Mouse (Mus musculus) cerebellum, adult 9-10 months (tissue): ENCODE results near the gene Cnnm2.
A peak's percentile ranks its signal among the peaks of the same experiment; 100 is the strongest.
"Not testable (repeated sequence)": the region's sequence is repeated elsewhere in the genome, so short reads cannot be mapped to it uniquely, and the experiment has no call there.

Experiments
- DNase-seq: peaks from one replicate; pipeline ENCODE4 v3.0.0; 2022

Cnnm2 gene

DNA sequence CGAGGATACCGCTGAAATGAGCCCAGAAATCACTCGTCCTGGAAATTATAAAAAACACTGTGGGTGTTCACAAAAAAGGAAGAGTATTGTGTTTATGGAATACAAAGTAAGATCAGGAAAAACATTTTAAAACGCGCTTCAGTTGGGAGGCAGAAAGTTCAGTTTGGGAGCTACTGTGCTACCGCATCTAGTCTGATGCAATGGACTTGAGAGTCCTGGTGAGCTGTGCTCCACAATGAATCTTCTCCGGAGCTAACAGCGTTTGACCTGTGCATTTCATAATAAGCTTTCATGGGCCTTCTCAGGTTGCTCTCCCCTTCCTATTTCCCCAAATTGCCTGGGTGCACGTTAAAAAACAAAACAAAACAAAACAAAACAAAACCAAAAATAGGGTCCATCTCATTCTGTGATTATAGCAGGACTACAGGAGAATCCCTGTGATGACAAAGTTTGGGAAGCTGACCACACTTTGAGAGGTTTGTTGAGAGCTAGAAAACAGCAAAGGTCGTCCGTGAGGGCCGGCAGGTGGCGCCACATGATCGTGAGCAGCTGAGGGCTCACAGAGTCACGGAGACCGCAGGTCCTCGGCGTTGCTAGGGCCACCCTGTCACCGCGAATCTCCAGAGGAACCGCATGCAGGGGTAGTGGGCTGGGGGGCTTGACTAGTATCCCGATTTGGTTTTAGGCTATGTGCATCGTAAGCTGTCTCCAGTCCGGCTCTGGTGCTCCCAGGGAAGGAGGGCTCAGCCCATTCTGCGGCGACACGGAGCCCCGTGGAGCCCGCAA lies 828 bp upstream of the Cnnm2 start:
- DNase-seq, result peak; percentile 91

DNA sequence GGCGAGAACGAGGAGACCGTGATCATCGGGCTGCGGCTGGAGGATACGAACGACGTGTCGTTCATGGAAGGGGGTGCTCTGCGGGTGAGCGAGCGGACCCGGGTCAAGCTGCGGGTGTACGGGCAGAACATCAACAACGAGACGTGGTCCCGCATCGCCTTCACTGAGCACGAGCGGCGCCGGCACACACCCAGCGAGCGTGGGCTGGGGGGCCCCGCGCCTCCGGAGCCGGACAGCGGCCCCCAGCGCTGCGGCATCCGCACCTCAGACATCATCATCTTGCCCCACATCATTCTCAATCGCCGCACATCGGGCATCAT lies 535 bp downstream of the Cnnm2 start:
- no peak for DNase-seq

DNA sequence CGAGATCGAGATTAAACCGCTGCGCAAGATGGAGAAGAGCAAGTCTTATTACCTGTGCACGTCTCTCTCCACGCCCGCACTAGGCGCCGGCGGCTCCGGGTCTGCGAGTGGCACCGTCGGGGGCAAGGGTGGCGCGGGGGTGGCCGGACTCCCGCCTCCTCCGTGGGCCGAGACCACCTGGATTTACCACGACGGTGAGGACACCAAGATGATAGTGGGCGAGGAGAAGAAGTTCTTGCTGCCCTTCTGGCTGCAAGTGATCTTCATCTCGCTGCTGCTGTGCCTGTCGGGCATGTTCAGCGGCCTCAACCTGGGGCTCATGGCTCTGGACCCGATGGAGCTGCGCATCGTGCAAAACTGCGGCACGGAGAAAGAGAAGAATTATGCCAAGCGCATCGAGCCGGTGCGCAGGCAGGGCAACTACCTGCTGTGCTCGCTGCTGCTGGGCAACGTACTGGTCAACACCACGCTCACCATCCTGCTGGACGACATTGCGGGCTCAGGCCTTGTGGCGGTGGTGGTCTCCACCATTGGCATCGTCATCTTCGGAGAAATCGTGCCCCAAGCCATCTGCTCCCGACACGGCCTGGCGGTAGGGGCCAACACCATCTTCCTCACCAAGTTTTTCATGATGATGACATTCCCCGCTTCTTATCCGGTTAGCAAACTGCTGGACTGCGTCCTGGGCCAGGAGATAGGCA lies 1.0 kb downstream of the Cnnm2 start:
- peak; percentile 64 for DNase-seq

DNA sequence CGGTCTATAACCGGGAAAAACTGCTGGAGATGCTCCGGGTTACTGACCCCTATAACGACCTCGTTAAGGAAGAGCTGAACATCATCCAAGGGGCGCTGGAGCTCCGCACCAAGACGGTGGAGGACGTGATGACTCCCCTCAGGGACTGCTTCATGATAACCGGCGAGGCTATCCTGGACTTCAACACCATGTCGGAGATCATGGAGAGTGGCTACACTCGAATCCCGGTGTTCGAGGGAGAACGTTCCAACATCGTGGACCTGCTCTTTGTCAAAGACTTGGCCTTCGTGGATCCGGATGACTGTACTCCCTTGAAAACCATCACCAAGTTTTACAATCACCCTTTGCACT lies 1.6 kb downstream of the Cnnm2 start:
- no peak for DNase-seq

- DNase-seq, result peak; percentile 63
Measured at GRCm38 (mm10) chr19:46763356-46763755, 2.0 kb downstream of the Cnnm2 start.

DNA sequence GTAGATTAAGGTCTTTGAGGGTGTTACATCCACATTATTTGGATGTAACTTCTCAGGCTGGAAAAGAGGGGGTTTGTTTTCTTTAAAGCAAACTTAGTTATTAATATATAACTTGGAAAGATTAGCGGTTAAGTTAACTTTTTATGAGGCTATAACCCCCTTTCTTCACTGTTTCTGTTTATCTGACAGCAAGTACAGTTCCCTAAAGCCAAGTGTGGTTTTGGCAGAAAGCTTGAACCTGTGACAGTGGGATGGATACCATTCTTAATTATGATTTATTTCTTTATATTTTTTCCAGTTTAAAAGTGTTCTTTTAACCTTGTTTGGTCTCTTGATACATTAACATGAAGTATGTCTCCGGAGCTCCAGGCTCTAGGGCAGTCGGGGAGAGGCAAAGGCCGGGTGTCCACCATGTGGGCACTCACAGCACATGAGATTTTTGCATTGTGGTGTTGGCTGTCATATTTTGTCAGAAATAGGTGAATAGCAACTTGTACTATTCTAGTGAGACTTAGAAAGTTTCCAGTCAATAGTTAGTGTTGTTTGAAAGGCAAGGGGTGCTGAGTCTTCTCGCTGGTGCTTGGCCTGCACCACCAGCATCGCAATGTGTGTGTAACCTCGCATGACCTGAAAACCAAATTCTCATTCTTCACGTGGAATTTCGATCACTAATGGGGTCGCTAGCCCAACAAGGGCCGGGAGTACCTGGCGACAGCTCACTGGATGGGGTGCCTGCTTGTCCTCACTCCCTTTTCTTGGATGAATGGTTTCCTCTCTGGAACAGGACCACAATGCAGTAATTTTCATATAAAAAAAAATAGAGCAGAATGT lies 2.8 kb downstream of the Cnnm2 start:
- no peak for DNase-seq

DNA sequence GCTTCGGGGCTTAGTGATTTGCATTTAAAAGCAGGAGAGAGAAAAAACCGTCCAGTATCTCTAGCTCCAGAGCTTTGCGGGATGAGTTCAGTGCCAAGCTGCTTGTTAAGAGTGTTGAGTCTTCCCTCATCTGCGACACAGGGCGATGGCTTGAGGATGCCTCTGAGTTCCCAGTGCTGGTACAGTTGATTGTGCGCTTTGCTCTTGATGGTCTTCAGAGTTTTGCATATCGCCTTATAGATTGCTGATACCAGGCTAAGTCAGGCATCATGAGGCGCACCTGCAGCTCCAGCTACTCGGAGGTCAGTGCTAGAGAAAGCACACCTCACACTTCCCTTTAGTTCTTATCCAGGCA lies 3.3 kb downstream of the Cnnm2 start:
- DNase-seq, result no peak

- DNase-seq, result peak; percentile 58
Measured at GRCm38 (mm10) chr19:46766125-46766524, 4.7 kb downstream of the Cnnm2 start.

GRCm38 (mm10) chr19:46769759-46770158 lies 8.4 kb downstream of the Cnnm2 start:
- no peak for DNase-seq

DNA sequence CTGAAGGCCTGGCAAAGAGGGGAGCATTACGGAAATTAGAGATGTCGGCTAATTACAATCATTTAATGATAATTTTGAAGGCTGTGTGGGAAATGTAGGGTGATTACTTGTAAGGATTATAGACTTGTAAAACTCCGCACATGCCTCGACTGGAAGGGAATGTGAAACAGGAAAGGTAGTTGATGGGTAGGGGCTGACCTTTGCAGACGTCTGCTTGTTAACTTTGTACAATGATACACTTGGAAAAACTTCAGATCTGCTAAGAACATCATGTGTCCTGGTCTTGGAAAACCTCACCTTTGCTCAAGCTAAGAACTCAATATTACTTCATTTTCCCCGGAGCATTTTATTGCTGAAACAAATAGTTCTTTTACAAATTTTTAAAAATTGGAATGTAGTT lies 10.4 kb downstream of the Cnnm2 start:
- DNase-seq, result no peak

DNA sequence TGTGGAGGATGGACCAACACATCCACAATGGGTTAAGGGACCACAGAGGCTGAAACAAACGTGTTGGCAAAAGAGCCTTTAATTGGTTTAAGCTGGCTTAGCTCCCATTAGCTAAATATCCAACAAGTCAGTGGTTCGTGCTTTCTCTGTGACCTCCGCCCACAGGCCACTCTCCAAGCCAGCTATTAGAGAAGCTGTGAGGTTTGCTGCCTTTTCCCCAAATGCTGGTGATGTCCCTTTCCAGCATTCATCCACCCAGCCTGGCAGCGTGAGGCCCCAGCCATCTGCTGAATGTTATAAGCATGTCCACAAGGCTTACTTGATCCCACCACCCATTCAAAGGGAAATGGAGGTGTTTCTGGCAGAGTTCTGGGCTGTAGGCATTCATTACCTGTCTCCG lies 15.0 kb downstream of the Cnnm2 start:
- no peak for DNase-seq

DNA sequence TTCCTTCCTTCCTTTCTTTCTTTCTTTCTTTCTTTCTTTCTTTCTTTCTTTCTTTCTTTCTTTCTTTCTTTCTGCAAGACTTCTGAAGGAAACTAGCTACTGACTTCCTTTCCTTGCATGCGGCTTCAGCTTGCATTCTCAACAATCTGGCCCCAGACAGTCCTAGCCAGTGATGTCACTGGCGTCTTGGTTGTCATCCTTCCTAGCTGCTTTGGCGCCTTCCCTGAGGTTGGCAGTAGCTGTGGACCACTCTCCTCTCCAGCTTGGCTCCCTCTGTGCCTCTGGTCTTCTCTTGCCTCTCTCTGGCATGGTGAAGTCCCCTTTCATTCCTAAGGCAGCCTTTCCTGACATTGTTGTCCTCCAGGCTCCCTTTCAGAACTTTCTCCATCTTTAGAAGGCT lies 15.5 kb downstream of the Cnnm2 start:
- no peak for DNase-seq

GRCm38 (mm10) chr19:46777928-46778680 lies 16.7 kb downstream of the Cnnm2 start:
- no peak for DNase-seq

GRCm38 (mm10) chr19:46779130-46779529 lies 17.7 kb downstream of the Cnnm2 start:
- not testable (repeated sequence) for DNase-seq

DNA sequence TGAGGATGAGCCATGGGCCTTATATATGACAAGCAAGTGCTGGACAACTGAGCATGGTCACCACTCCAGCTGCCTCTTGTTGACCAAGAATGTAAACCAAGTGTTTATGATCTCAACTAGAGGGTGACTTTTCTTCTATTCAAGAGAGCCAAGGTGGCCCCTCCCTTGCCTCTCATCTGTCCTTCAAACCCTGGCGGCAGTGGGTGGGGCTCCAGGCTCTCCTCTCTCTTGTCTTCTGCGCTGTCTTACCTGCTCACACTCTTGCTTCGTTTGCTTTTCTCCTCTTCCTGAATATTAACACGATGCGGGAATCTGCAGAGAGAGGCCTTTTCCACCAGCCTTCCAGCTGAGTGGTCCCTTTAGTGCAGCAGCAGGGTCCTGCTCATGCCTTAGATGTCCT lies 22.6 kb downstream of the Cnnm2 start:
- no peak for DNase-seq

GRCm38 (mm10) chr19:46784502-46784901 lies 23.1 kb downstream of the Cnnm2 start:
- no peak for DNase-seq

GRCm38 (mm10) chr19:46785633-46786032 lies 24.2 kb downstream of the Cnnm2 start:
- DNase-seq, result no peak

DNA sequence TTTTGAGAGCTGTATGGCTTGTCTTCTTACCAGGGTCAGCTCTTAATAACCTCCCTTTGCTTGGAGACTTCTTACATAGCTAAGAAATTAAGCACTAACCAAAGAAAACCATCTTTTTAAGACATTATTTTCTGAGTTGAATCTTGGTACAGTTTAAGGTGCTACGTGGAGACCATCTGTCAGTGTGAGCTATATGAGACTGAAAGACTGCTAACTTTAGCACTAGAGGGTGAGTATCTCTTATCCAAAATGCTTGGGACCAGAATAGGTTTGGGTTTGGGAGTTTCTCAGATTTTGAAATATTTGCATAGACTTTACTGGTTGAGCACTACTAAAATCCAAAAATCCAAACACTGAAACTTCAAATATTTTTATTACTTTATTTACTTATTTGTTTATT lies 28.4 kb downstream of the Cnnm2 start:
- DNase-seq, result no peak

DNA sequence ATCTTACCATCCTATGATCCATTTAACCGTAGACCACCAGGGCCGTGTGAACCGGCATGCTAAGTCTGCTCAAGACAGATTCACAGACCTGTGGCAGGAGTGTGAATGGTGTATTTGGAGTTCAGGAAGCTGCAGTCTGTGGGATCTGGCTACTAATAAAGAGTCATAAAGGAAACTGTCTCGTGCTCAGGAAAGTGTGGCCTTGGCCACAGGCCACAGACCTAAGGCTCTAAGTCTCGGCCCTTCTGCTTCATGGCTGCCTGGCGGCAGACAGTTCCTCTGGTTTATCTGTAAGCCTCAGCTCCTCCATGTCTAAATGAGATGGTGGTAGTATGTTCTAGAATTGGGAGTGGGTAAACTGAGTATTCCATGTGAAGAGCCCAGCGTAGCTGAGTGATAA lies 30.0 kb downstream of the Cnnm2 start:
- no peak for DNase-seq

- no peak for DNase-seq
Measured at GRCm38 (mm10) chr19:46791921-46792320, 30.5 kb downstream of the Cnnm2 start.

DNA sequence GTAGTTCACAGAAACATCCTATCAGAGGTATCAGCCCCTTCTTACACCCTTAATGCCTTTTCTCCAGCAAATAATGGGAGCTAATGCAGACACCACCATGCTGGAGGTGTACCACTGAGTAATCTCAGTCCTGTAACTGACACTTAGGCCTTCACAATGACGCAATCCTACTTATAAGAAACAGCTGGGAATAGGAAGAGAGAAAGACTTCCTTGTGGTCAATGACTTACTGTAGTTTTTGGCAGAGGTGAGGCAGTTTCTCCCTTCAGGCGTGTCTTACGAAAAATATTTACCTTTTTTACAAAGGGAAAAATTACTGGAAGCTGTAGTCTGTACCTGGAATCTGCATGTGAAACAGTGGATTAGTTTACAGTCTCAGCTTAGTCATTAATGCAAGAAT lies 31.1 kb downstream of the Cnnm2 start:
- no peak for DNase-seq

GRCm38 (mm10) chr19:46794181-46794580 lies 32.8 kb downstream of the Cnnm2 start:
- no peak for DNase-seq

GRCm38 (mm10) chr19:46799903-46800583 lies 38.6 kb downstream of the Cnnm2 start:
- DNase-seq, result no peak
